Mouse (Mus musculus) bone marrow, adult 2 months (tissue): ENCODE results near the gene Kcnq1.

Experiments used
- CTCF ChIP-seq: fragments of 200-500 bp; IDR thresholded peaks from 2 replicates; pipeline ENCODE4 v1.5.1; 2011; ENCODE audit warnings: low read length, control low read depth; ENCODE audit not compliant: control insufficient read depth, insufficient read depth
- POLR2A ChIP-seq: fragments of 200-500 bp; IDR thresholded peaks from 2 replicates; pipeline ENCODE4 v1.6.1; 2011; ENCODE audit warnings: low read depth, mild to moderate bottlenecking, control low read depth, low read length, borderline replicate concordance; ENCODE audit not compliant: control insufficient read depth

GRCm38 (mm10) chr7:143132815-143133214 lies 26.7 kb downstream of the Kcnq1 start:
- TF ChIP-seq CTCF, result no peak
- TF ChIP-seq POLR2A, result no peak
